Mouse (Mus musculus): Measurements from ENCODE around the gene Arfgap2. TPM values are rescaled to one million over a fixed set of nuclear protein-coding genes. Genes with fewer than 3 reads are reported as not detected.
A peak's percentile ranks its signal among the peaks of the same experiment; 100 is the strongest.

Gene Arfgap2
- polyA plus RNA-seq, 1 experiment from 2014 or later, result 84.0 TPM

DNA sequence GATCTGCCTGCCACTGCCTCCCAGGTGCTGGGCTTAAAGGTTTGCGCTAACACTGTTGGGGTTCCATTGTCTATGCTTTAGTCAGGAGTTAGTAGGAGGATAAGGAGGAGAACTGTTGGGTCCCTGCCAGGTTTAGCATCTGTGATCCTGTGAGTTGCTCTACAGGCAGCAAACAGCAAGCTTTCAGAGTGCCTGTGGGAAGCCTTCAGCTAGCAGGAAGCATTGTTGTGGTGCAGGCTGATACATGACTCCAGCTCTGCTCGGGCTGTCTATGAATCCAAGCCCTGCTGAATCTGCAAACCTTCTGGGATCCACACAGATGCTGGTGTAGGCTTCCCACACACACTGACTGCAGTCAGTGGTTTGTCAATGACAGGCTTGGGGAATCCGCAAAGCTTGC, 21.4 kb upstream of the Arfgap2 start:
- H3K27ac ChIP-seq (ENCODE audit: low read depth, low read length), result no peak overlapping the region
- no peaks in the 10 kb centered on the region for H3K36me3 ChIP-seq (ENCODE audit: control insufficient read depth, insufficient read depth, low read length)
- no peaks in the 10 kb centered on the region for H3K9me3 ChIP-seq (ENCODE audit: control insufficient read depth, low read length)
- DNase-seq (ENCODE audit: low spot score) (no peak), ATAC-seq (replicated peaks; ENCODE audit: low FRiP score) (no peak)
- H3K9ac ChIP-seq (ENCODE audit: low read length), result no peak overlapping the region
- H3K4me2 ChIP-seq (ENCODE audit: low read depth, low read length, severe bottlenecking), result no peak overlapping the region
- H3K27me3 ChIP-seq (ENCODE audit: control insufficient read depth, insufficient read depth, low read length), result no peaks in the 10 kb centered on the region
- no peaks in the 10 kb centered on the region for H3K4me1 ChIP-seq (replicated peaks; ENCODE audit: control insufficient read depth, insufficient read depth, low read length)
- 62% methylated on average over 3 of the region's 3 CpGs for WGBS
- no peak overlapping the region for H3K4me3 ChIP-seq (ENCODE audit: low read depth, low read length)

- no peaks in the 10 kb centered on the region for H3K36me3 ChIP-seq (ENCODE audit: control insufficient read depth, insufficient read depth, low read length)
- H3K9ac ChIP-seq (ENCODE audit: low read length), result no peak overlapping the region
- 86% methylated on average over 5 of the region's 5 CpGs for WGBS
- H3K9me3 ChIP-seq (ENCODE audit: control insufficient read depth, low read length), result no peaks in the 10 kb centered on the region
- DNase-seq (ENCODE audit: low spot score) (no peak), ATAC-seq (replicated peaks; ENCODE audit: low FRiP score) (no peak)
- H3K27ac ChIP-seq (ENCODE audit: low read depth, low read length), result no peak overlapping the region
- no peak overlapping the region for H3K4me3 ChIP-seq (ENCODE audit: low read depth, low read length)
- no peak overlapping the region for H3K4me2 ChIP-seq (ENCODE audit: low read depth, low read length, severe bottlenecking)
- no peaks in the 10 kb centered on the region for H3K27me3 ChIP-seq (ENCODE audit: control insufficient read depth, insufficient read depth, low read length)
- H3K4me1 ChIP-seq (replicated peaks; ENCODE audit: control insufficient read depth, insufficient read depth, low read length), result no peaks in the 10 kb centered on the region
Measured at GRCm38 (mm10) chr2:91244557-91245228, 20.1 kb upstream of the Arfgap2 start.

DNA sequence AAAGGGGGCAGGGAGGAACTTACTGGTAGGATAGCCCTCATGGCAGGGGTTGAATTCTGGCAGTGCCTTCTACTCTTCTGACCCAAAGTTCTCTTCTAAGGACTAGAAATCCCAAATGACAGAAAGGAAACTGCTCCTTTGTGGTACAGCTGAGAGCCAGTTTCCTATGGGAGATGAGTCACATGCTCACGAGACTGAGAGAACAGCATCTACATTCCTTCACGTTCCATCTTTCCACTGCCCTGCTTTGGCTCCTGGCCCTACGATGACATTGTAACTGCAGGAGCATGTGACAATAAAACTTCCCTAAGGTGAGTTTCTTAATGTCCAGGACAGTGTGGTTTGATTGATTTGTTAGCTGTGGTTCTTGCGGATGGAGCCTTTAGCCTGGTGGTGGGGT, 16.4 kb upstream of the Arfgap2 start:
- H3K27me3 ChIP-seq (ENCODE audit: control insufficient read depth, insufficient read depth, low read length), result no peaks in the 10 kb centered on the region
- DNase-seq (ENCODE audit: low spot score) (no peak), ATAC-seq (replicated peaks; ENCODE audit: low FRiP score) (no peak)
- H3K27ac ChIP-seq (ENCODE audit: low read depth, low read length), result no peak overlapping the region
- H3K36me3 ChIP-seq (ENCODE audit: control insufficient read depth, insufficient read depth, low read length), result no peaks in the 10 kb centered on the region
- H3K9me3 ChIP-seq (ENCODE audit: control insufficient read depth, low read length), result no peaks in the 10 kb centered on the region
- no peak overlapping the region for H3K4me3 ChIP-seq (ENCODE audit: low read depth, low read length)
- no peaks in the 10 kb centered on the region for H3K4me1 ChIP-seq (replicated peaks; ENCODE audit: control insufficient read depth, insufficient read depth, low read length)
- no peak overlapping the region for H3K4me2 ChIP-seq (ENCODE audit: low read depth, low read length, severe bottlenecking)
- 93% methylated on average over 4 of the region's 4 CpGs for whole genome bisulfite sequencing
- no peak overlapping the region for H3K9ac ChIP-seq (ENCODE audit: low read length)

DNA sequence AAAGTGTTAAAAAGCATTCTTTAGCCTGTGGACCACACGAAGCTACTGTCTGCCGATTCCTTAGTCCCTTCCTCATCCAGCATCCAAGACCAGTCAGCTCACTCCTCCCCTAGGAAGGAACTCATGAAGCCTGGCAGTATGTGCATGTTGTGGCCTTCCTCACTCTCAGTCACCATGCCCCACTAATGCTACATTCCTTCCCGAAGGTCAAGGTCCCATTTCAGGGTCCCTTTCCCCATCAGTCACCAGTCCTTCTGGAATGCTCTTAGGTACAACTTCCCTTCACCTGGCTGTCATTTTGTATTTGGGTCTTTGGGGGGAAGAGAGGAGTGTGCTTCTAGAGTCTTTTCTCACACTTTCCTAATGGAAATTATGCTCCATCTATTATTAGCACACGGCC, 12.8 kb upstream of the Arfgap2 start:
- WGBS, result 82% methylated on average over 4 of the region's 4 CpGs

DNA sequence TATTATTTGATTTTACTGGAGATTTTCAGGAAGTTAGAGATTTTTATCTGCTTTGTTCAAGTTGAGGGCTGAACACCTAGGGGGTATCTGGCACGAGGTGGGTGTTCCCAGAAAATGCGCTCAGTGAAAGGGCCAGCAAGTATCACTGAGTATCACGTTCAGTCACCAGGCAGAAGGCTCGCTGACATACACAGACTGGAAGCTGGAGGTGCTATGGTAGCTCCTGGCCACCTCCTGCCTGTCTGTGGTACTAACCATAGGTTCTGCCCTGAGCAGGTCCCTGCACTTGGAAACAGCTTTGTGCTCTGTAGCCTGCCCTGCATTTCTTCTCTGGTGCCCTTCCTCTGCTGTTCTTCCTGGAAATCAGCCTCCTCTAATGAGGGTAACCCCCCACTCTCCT, 12.3 kb upstream of the Arfgap2 start:
- Histone ChIP-seq H3K4me3 (ENCODE audit: low read depth, low read length) (no peak overlapping the region), H3K9me3 (ENCODE audit: control insufficient read depth, low read length) (no peaks in the 10 kb centered on the region), H3K4me1 (replicated peaks; ENCODE audit: control insufficient read depth, insufficient read depth, low read length) (peaks cover 10% of the 10 kb centered on the region), H3K27ac (ENCODE audit: low read depth, low read length) (no peak overlapping the region), H3K27me3 (ENCODE audit: control insufficient read depth, insufficient read depth, low read length) (peaks cover 7% of the 10 kb centered on the region), H3K36me3 (ENCODE audit: control insufficient read depth, insufficient read depth, low read length) (no peaks in the 10 kb centered on the region), H3K9ac (ENCODE audit: low read length) (no peak overlapping the region), H3K4me2 (ENCODE audit: low read depth, low read length, severe bottlenecking) (no peak overlapping the region)
- ATAC-seq (replicated peaks; ENCODE audit: low FRiP score), result no peak
- WGBS, result 63% methylated on average over 4 of the region's 4 CpGs
- no peak for DNase-seq (ENCODE audit: low spot score)

More for the DNA sequence above, 12.8 kb upstream of the Arfgap2 start:
- DNase-seq (ENCODE audit: low spot score) (no peak), ATAC-seq (replicated peaks; ENCODE audit: low FRiP score) (no peak)
- no peak overlapping the region for H3K4me3 ChIP-seq (ENCODE audit: low read depth, low read length)
- no peak overlapping the region for H3K9ac ChIP-seq (ENCODE audit: low read length)
- H3K4me2 ChIP-seq (ENCODE audit: low read depth, low read length, severe bottlenecking), result no peak overlapping the region
- peaks cover 9% of the 10 kb centered on the region for H3K4me1 ChIP-seq (replicated peaks; ENCODE audit: control insufficient read depth, insufficient read depth, low read length)
- H3K27me3 ChIP-seq (ENCODE audit: control insufficient read depth, insufficient read depth, low read length), result peaks cover 7% of the 10 kb centered on the region
- H3K27ac ChIP-seq (ENCODE audit: low read depth, low read length), result no peak overlapping the region
- no peaks in the 10 kb centered on the region for H3K9me3 ChIP-seq (ENCODE audit: control insufficient read depth, low read length)
- no peaks in the 10 kb centered on the region for H3K36me3 ChIP-seq (ENCODE audit: control insufficient read depth, insufficient read depth, low read length)

GRCm38 (mm10) chr2:91254725-91255380, 9.9 kb upstream of the Arfgap2 start:
- no peak overlapping the region for H3K4me2 ChIP-seq (ENCODE audit: low read depth, low read length, severe bottlenecking)
- no peak overlapping the region for H3K4me3 ChIP-seq (ENCODE audit: low read depth, low read length)
- no peaks in the 10 kb centered on the region for H3K36me3 ChIP-seq (ENCODE audit: control insufficient read depth, insufficient read depth, low read length)
- H3K9ac ChIP-seq (ENCODE audit: low read length), result no peak overlapping the region
- peaks cover 7% of the 10 kb centered on the region for H3K27me3 ChIP-seq (ENCODE audit: control insufficient read depth, insufficient read depth, low read length)
- H3K27ac ChIP-seq (ENCODE audit: low read depth, low read length), result no peak overlapping the region
- ATAC-seq (replicated peaks; ENCODE audit: low FRiP score) (no peak), DNase-seq (ENCODE audit: low spot score) (no peak)
- 25% methylated on average over 8 of the region's 8 CpGs for WGBS
- peaks cover 14% of the 10 kb centered on the region for H3K4me1 ChIP-seq (replicated peaks; ENCODE audit: control insufficient read depth, insufficient read depth, low read length)
- no peaks in the 10 kb centered on the region for H3K9me3 ChIP-seq (ENCODE audit: control insufficient read depth, low read length)

- H3K4me2 ChIP-seq (ENCODE audit: low read depth, low read length, severe bottlenecking), result peak within 1 kb of the TSS; percentile 97
- ATAC-seq (replicated peaks; ENCODE audit: low FRiP score), result peak; percentile 47; the same call in 1 of the 2 replicates
- H3K36me3 ChIP-seq (ENCODE audit: control insufficient read depth, insufficient read depth, low read length), result no peaks in the 10 kb centered on the region
- peaks cover 7% of the 10 kb centered on the region for H3K27me3 ChIP-seq (ENCODE audit: control insufficient read depth, insufficient read depth, low read length)
- WGBS, result under 1% methylated on average over 27 of the region's 27 CpGs
- H3K4me3 ChIP-seq (ENCODE audit: low read depth, low read length), result peak within 1 kb of the TSS; percentile 55
- no peaks in the 10 kb centered on the region for H3K9me3 ChIP-seq (ENCODE audit: control insufficient read depth, low read length)
- peak; percentile 77 for DNase-seq (ENCODE audit: low spot score)
- peaks cover 14% of the 10 kb centered on the region for H3K4me1 ChIP-seq (replicated peaks; ENCODE audit: control insufficient read depth, insufficient read depth, low read length)
- peak within 1 kb of the TSS; percentile 39; the same call in 1 of the 2 replicates for H3K27ac ChIP-seq (ENCODE audit: low read depth, low read length)
- H3K9ac ChIP-seq (ENCODE audit: low read length), result peak within 1 kb of the TSS; percentile 75
Measured at GRCm38 (mm10) chr2:91255661-91256150, 9.1 kb upstream of the Arfgap2 start, which contains the start of gene Pacsin3. Pacsin3 (plus strand) TSS chr2:91255954.

GRCm38 (mm10) chr2:91256256-91257125, 8.3 kb upstream of the Arfgap2 start:
- ATAC-seq (replicated peaks; ENCODE audit: low FRiP score) (peak; percentile 57), DNase-seq (ENCODE audit: low spot score) (peak; percentile 78)
- H3K4me2 ChIP-seq (ENCODE audit: low read depth, low read length, severe bottlenecking), result peak overlapping the region; percentile 97
- no peaks in the 10 kb centered on the region for H3K36me3 ChIP-seq (ENCODE audit: control insufficient read depth, insufficient read depth, low read length)
- peak overlapping the region; percentile 55 for H3K4me3 ChIP-seq (ENCODE audit: low read depth, low read length)
- no peaks in the 10 kb centered on the region for H3K9me3 ChIP-seq (ENCODE audit: control insufficient read depth, low read length)
- peak overlapping the region; percentile 75 for H3K9ac ChIP-seq (ENCODE audit: low read length)
- peaks cover 14% of the 10 kb centered on the region for H3K4me1 ChIP-seq (replicated peaks; ENCODE audit: control insufficient read depth, insufficient read depth, low read length)
- peaks cover 7% of the 10 kb centered on the region for H3K27me3 ChIP-seq (ENCODE audit: control insufficient read depth, insufficient read depth, low read length)
- H3K27ac ChIP-seq (ENCODE audit: low read depth, low read length), result peak overlapping the region; percentile 39; the same call in 1 of the 2 replicates
- WGBS, result under 1% methylated on average over 52 of the region's 52 CpGs
